Mouse (Mus musculus) stomach, embryonic 15.5 days (tissue): ENCODE results near the gene Ppig. TPM values are rescaled to one million over a fixed set of nuclear protein-coding genes. Genes with fewer than 3 reads are reported as not detected.

Experiments
- ATAC-seq: fragments of 200-750 bp; cut with Nextera tagmentation; 2 replicates; pipeline ENCODE4 v1.8.0; 2017; ENCODE audit warnings: low read depth, moderate number of reproducible peaks, moderate TSS enrichment; ENCODE audit not compliant: insufficient read depth, low FRiP score
- H3K27ac ChIP-seq: fragments of 300-500 bp; sonication (generic); 2 replicates; pipeline ENCODE4 v1.5.1; 2015; ENCODE audit warnings: mild to moderate bottlenecking, inconsistent platforms
- H3K27me3 ChIP-seq: fragments of 300-500 bp; sonication (generic); replicated peaks from 2 replicates; pipeline ENCODE4 v1.6.1; 2015; ENCODE audit warnings: inconsistent platforms
- H3K36me3 ChIP-seq: fragments of 300-500 bp; sonication (generic); 2 replicates; pipeline ENCODE4 v1.6.1; 2015; ENCODE audit warnings: inconsistent platforms
- H3K4me1 ChIP-seq: fragments of 300-500 bp; sonication (generic); 2 replicates; pipeline ENCODE4 v1.6.1; 2015; ENCODE audit warnings: inconsistent platforms
- H3K4me2 ChIP-seq: fragments of 300-500 bp; sonication (generic); 2 replicates; pipeline ENCODE4 v1.6.1; 2015; ENCODE audit warnings: mild to moderate bottlenecking, inconsistent platforms
- H3K4me3 ChIP-seq: fragments of 300-500 bp; sonication (generic); replicated peaks from 2 replicates; pipeline ENCODE4 v1.5.1; 2015; ENCODE audit warnings: inconsistent platforms
- H3K9ac ChIP-seq: fragments of 300-500 bp; sonication (generic); 2 replicates; pipeline ENCODE4 v1.6.1; 2015; ENCODE audit warnings: inconsistent platforms
- H3K9me3 ChIP-seq: fragments of 300-500 bp; sonication (generic); 2 replicates; pipeline ENCODE4 v1.6.1; 2016; ENCODE audit warnings: inconsistent platforms
- WGBS: fragments of 180-500 bp; shearing (Covaris S2); methylation state at CpG from one replicate; pipeline ENCODE4 v1.1.7; 2015; 5-methylcytosine and 5-hydroxymethylcytosine counted together
- polyA plus RNA-seq: library from polyadenylated mRNA; unstranded; fragments of >200 nt; fragmentation: Nextera tagmentation; extraction: Ambion mirVana; gene quantifications from 2 replicates; pipeline ENCODE4 v1.2.1, GENCODE M21; 2015

Gene Ppig
- polyA plus RNA-seq, 1 experiment from 2014 or later, result 124 TPM

- no peaks in the 10 kb centered on the region for H3K4me1 ChIP-seq
- WGBS, result 84% methylated on average over 14 of the region's 14 CpGs
- no peaks in the 10 kb centered on the region for H3K27me3 ChIP-seq
- no peak for ATAC-seq
- no peak overlapping the region for H3K27ac ChIP-seq
- H3K9ac ChIP-seq, result no peak overlapping the region
- H3K4me2 ChIP-seq, result peak overlapping the region; percentile 77
- H3K4me3 ChIP-seq, result no peak overlapping the region
- H3K9me3 ChIP-seq, result no peaks in the 10 kb centered on the region
- no peaks in the 10 kb centered on the region; the same call in 1 of the 2 replicates for H3K36me3 ChIP-seq
These were observed 10.2 kb upstream of the Ppig start for GRCm38 (mm10) chr2:69712171-69712570.

DNA sequence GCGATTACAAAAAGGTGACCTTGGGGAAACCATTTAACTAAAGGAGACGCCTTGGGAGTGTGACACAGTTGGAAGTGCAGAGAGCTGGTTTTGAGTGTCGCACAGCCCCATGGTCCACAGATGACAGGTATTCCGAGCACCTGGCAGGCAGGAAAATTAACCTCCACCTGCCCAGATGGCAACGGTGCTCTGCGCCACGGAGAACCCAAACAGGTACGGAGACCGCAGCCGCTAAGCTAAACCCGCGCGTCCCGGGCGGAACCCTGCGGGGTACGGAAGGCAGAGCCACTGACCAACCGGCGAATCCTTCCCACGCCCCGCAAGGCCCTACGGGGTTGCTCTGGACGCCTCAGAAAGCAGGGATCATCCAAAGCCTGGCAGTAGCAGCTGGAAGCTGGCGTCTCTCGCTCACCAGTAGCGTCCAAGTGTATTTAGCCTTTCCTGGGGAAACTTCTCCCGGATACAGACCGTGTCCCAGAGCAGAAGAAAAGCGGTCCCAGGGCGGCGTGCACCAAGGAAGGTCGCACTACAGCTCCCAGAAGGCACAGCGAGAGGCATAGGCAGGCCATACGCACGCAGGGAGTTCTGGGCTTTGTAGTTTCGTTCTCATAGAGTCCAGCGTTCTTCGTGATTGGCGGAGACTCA is 9.2 kb upstream of the Ppig start, which contains the start of gene Fastkd1:
TSS of gene Fastkd1 (minus strand) at position 536 of the 645 bp plus-strand sequence.
- Histone ChIP-seq H3K9ac (peak within 1 kb of the TSS; percentile 79), H3K4me2 (peak within 1 kb of the TSS; percentile 77), H3K4me1 (no peaks in the 10 kb centered on the region), H3K4me3 (peak within 1 kb of the TSS; percentile 81), H3K9me3 (no peaks in the 10 kb centered on the region), H3K27me3 (no peaks in the 10 kb centered on the region), H3K27ac (peak within 1 kb of the TSS; percentile 80), H3K36me3 (no peaks in the 10 kb centered on the region; the same call in 1 of the 2 replicates)
- peak; percentile 98 for ATAC-seq
- WGBS, result 0% methylated on average over 39 of the region's 39 CpGs

- Histone ChIP-seq H3K4me3 (peak overlapping the region; percentile 81), H3K9ac (no peak overlapping the region), H3K4me1 (no peaks in the 10 kb centered on the region), H3K4me2 (peak overlapping the region; percentile 77), H3K27ac (no peak overlapping the region), H3K9me3 (no peaks in the 10 kb centered on the region), H3K27me3 (no peaks in the 10 kb centered on the region), H3K36me3 (no peaks in the 10 kb centered on the region)
- 26% methylated on average over 4 of the region's 4 CpGs for WGBS
- ATAC-seq, result no peak
These were observed 8.7 kb upstream of the Ppig start for GRCm38 (mm10) chr2:69713626-69714014.

GRCm38 (mm10) chr2:69714126-69714525 is 8.2 kb upstream of the Ppig start:
- Histone ChIP-seq H3K27ac (no peak overlapping the region), H3K27me3 (no peaks in the 10 kb centered on the region), H3K4me2 (no peak overlapping the region), H3K9me3 (no peaks in the 10 kb centered on the region), H3K36me3 (no peaks in the 10 kb centered on the region), H3K9ac (no peak overlapping the region), H3K4me3 (no peak overlapping the region), H3K4me1 (no peaks in the 10 kb centered on the region)
- no peak for ATAC-seq
- 78% methylated on average over 5 of the region's 5 CpGs for WGBS

DNA sequence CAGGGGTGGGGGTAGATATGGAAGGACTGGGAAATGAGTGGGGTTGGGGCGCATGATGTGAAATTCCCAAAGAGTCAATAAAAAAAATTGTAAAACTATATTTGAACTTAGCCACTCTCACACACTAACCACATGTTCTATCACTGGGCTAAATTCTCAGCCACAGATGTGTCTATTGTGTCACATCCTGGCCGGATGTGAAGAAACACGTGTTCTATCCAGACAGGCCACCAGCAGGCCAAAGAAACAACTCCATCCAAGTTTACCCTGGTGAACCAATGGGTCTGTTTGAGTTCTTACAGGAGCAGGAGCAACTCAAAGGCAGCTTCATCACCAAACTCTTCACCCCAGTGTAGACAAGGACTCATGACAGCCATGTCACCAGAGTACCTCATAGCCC is 5.9 kb upstream of the Ppig start:
- H3K27ac ChIP-seq, result no peak overlapping the region
- no peak overlapping the region for H3K9ac ChIP-seq
- no peaks in the 10 kb centered on the region for H3K36me3 ChIP-seq
- no peaks in the 10 kb centered on the region for H3K4me1 ChIP-seq
- H3K4me3 ChIP-seq, result no peak overlapping the region
- H3K9me3 ChIP-seq, result no peaks in the 10 kb centered on the region
- ATAC-seq, result no peak
- no peak overlapping the region for H3K4me2 ChIP-seq
- WGBS, result 71% methylated on average over 3 of the region's 3 CpGs
- H3K27me3 ChIP-seq, result no peaks in the 10 kb centered on the region

DNA sequence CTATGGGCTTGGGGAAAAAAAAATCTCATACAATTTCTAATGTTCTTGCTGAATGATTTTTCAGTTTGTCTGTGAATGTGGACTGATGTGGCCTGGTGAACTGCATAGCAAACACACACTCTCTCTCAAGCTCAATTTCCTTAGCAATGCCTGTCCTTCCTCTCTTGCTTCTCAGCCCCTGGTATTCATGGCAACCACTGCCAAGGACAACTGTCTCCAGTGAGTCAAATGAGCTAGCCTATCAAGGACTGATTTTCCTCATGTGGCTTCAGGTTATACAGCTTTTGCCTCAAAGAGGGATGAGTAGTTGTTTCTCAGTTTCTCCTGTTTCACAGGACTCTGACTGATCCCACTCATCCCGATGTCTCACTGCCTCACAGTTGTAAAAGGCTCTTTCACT is 3.2 kb upstream of the Ppig start:
- no peaks in the 10 kb centered on the region for H3K9me3 ChIP-seq
- WGBS, result 71% methylated on average over 1 of the region's 1 CpGs
- H3K4me1 ChIP-seq, result 0 out of 2 replicates have a peak, but pooled peaks cover 4% of the 10 kb centered on the region

DNA sequence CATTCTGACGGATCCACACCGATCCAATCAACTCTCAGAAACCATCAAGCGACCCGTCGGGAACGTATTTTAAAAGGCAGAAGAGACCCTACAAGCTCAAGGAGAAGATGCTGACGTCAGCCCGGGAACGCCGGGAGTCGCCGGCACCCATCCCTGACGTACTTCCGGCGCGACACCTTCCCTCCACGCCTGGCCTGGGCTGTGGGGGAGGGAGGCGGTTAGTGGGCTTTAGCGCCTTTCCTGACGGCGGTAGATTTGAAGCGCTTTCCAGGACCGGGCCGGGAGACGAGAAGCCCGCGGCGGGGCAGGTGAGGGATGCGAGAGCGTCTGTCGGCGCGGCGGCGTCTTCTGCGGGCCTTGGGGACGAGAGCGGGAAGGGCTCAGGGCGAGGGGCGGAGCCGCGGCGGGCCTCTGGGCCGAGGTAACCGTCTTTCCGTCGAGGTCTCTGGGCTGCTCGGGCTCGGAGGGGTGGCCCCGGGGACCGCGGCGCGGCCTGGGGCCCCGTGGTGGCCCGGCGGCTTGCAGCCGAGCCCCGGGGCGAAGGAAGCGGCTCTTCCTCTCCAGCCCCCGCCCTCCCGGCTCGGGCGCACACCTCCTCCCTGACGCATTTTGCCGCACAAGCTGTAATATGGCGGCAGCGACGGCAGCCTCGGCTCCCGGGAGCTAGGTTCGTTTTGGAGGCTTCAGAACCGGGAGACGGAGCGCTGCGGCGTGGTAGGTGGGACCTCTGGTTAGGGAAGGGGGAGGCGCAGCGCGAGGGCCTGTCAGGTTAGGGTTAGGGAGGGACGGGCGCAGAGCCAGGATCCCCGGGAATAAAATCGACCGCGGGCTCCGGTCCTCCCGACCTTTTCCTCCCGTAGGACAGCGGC is 539 bp downstream of the Ppig start:
- Histone ChIP-seq H3K27ac (peak overlapping the region; percentile 93), H3K4me3 (peak overlapping the region; percentile 99), H3K4me1 (0 out of 2 replicates have a peak, but pooled peaks cover 4% of the 10 kb centered on the region), H3K4me2 (peak overlapping the region; percentile 70), H3K9ac (peak overlapping the region; percentile 93), H3K9me3 (no peaks in the 10 kb centered on the region), H3K27me3 (no peaks in the 10 kb centered on the region), H3K36me3 (no peaks in the 10 kb centered on the region)
- under 1% methylated on average over 91 of the region's 91 CpGs for WGBS
- peak; percentile 95 for ATAC-seq

More for the DNA sequence above, 3.2 kb upstream of the Ppig start:
- Histone ChIP-seq H3K9ac (no peak overlapping the region), H3K4me3 (no peak overlapping the region), H3K27ac (no peak overlapping the region), H3K36me3 (no peaks in the 10 kb centered on the region), H3K4me2 (no peak overlapping the region), H3K27me3 (no peaks in the 10 kb centered on the region)
- no peak for ATAC-seq

- peak overlapping the region; percentile 99 for H3K4me3 ChIP-seq
- H3K4me2 ChIP-seq, result peak overlapping the region; percentile 70
- H3K4me1 ChIP-seq, result 0 out of 2 replicates have a peak, but pooled peaks cover 4% of the 10 kb centered on the region
- no peak for ATAC-seq
- peak overlapping the region; percentile 93 for H3K9ac ChIP-seq
- H3K36me3 ChIP-seq, result no peaks in the 10 kb centered on the region
- no peaks in the 10 kb centered on the region for H3K9me3 ChIP-seq
- 1% methylated on average over 13 of the region's 13 CpGs for WGBS
- peak overlapping the region; percentile 93 for H3K27ac ChIP-seq
- H3K27me3 ChIP-seq, result no peaks in the 10 kb centered on the region
These were observed 1.1 kb downstream of the Ppig start for GRCm38 (mm10) chr2:69723519-69723825.

DNA sequence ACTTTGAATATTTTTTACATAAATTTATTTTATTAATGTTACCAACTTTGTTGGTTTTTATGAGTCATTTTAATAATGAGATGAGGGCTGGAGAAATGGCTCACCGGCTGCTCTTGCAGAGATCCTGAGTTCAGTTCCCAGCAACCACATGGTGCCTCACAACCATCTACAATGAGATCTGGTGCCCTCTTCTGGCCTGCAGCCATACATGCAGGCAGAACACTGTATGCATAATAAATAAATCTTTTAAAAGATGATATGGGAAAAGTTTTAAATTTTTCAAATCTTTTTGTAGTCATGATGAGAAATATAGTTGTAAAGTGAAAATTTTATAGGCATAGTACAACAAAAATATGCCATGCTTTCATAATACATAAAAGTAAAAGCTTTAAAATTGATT is 22.7 kb downstream of the Ppig start:
- H3K27ac ChIP-seq, result no peak overlapping the region
- ATAC-seq, result no peak
- H3K4me1 ChIP-seq, result no peaks in the 10 kb centered on the region
- H3K4me2 ChIP-seq, result no peak overlapping the region
- H3K4me3 ChIP-seq, result no peak overlapping the region
- 82% methylated on average over 1 of the region's 1 CpGs for WGBS
- H3K36me3 ChIP-seq, result peaks cover 37% of the 10 kb centered on the region
- H3K27me3 ChIP-seq, result no peaks in the 10 kb centered on the region
- H3K9me3 ChIP-seq, result no peaks in the 10 kb centered on the region
- no peak overlapping the region for H3K9ac ChIP-seq

DNA sequence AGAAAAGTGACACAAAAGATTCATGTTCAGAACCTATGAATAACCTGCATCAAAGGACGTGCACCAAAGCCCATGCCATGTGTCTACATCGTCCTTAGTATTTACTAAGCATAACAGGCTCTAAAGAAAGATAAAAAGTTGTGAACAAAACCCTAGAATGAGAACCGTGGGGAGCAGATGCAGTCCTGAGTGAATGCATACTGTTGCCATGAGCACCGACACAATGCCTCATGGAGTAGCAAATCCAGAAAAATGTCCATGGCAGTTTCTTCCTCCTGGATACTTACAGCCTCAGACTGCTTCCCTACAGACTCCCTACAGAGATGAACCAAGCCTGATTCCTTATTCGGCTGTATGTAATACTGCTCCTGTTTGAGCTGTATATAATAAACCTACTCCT is 38.6 kb downstream of the Ppig start:
- ATAC-seq, result no peak
- 81% methylated on average over 5 of the region's 5 CpGs for WGBS
- Histone ChIP-seq H3K27ac (no peak overlapping the region), H3K36me3 (no peaks in the 10 kb centered on the region), H3K9ac (no peak overlapping the region), H3K27me3 (no peaks in the 10 kb centered on the region), H3K4me2 (no peak overlapping the region), H3K4me3 (no peak overlapping the region), H3K9me3 (no peaks in the 10 kb centered on the region), H3K4me1 (no peaks in the 10 kb centered on the region)

- WGBS, result 95% methylated on average over 4 of the region's 4 CpGs
- H3K27ac ChIP-seq, result no peak overlapping the region
- H3K36me3 ChIP-seq, result no peaks in the 10 kb centered on the region
- H3K4me1 ChIP-seq, result no peaks in the 10 kb centered on the region
- H3K27me3 ChIP-seq, result no peaks in the 10 kb centered on the region
- no peak overlapping the region for H3K4me2 ChIP-seq
- H3K4me3 ChIP-seq, result no peak overlapping the region
- no peaks in the 10 kb centered on the region for H3K9me3 ChIP-seq
- ATAC-seq, result no peak
- H3K9ac ChIP-seq, result no peak overlapping the region
These were observed 41.0 kb downstream of the Ppig start for GRCm38 (mm10) chr2:69763340-69763739.

DNA sequence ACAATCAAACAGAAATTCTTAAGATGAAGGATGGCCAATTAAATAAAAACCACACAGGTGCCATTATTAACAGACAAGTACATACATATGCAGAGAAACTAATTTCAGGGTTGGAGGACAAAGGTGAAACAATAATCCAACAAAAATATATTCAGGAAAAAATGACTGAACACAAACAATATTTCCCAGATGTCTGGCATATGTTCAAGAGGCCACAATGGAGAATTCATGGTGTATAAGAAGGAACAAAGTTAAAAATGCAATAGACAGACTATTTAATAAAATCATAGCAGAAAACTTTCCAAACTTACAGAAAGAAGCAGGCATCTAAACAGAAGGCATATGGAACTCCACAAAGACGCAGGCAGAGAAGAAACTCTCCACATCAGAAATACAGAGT is 42.4 kb downstream of the Ppig start:
- Histone ChIP-seq H3K27me3 (no peaks in the 10 kb centered on the region), H3K9me3 (no peaks in the 10 kb centered on the region), H3K36me3 (no peaks in the 10 kb centered on the region), H3K27ac (no peak overlapping the region), H3K9ac (no peak overlapping the region), H3K4me3 (no peak overlapping the region), H3K4me2 (no peak overlapping the region), H3K4me1 (no peaks in the 10 kb centered on the region)
- no peak for ATAC-seq
- 67% methylated on average over 1 of the region's 1 CpGs for WGBS
